8 mouse cellular contexts compared by ENCODE assay signal in genomic region chr6:119902204-119903080, GRCm38 (mm10). TPM values are rescaled to one million over a fixed set of nuclear protein-coding genes. Genes with fewer than 3 reads are reported as not detected.
DNase-seq lines count a peak whose midpoint lies in the region; ATAC-seq lines count a peak whose summit lies in the region.

Gene Rad52 (plus strand): TSS chr6:119902698.

- H3K4me3 ChIP-seq in intestine, embryonic 14.5 days (ENCODE audit: low read depth, low read length), result peak within 1 kb of the TSS; percentile 92

- H3K4me2 ChIP-seq in intestine, embryonic 14.5 days (ENCODE audit: low read length), result peak within 1 kb of the TSS; percentile 84

- no peaks in the 10 kb centered on the region for H3K27me3 ChIP-seq in intestine, embryonic 14.5 days (replicated peaks; ENCODE audit: control insufficient read depth, insufficient read depth, low read length)

- WGBS in intestine, embryonic 14.5 days, result 1% methylated on average over 67 of the region's 67 CpGs

- peak; percentile 86 for ATAC-seq in intestine, embryonic 14.5 days (replicated peaks; ENCODE audit: low FRiP score, low TSS enrichment, low read depth)

- no peaks in the 10 kb centered on the region for H3K9me3 ChIP-seq in intestine, embryonic 14.5 days (ENCODE audit: control insufficient read depth, low read length)

- intact Hi-C loops in left cerebral cortex, postnatal 14 days (cut with DNase I), result loop anchor here (2.0 to 5.0 kb wide), 3 partner anchors 54 to 415 kb away; partner anchors contain the start of gene Erc1

- peak within 1 kb of the TSS; percentile 95 for H3K9ac ChIP-seq in intestine, embryonic 14.5 days (ENCODE audit: low read length)

- H3K4me1 ChIP-seq in intestine, embryonic 14.5 days (replicated peaks; ENCODE audit: control insufficient read depth, insufficient read depth, low read length), result peaks cover 6% of the 10 kb centered on the region; the same call in 1 of the 2 replicates

- DNase-seq in adrenal gland, adult (ENCODE audit: inconsistent age in 2 of 2, low spot score in 1 of 2), result peak; percentile 90 to 96
- peak; percentile 95 for DNase-seq in embryo, embryonic 10.5 days (ENCODE audit: low spot score)
- DNase-seq in gastrocnemius, postnatal 25 days, result peak; percentile 85
- DNase-seq in intestine, embryonic 14.5 days (ENCODE audit: low spot score), result peak; percentile 91
- peak; percentile 91 to 92 for DNase-seq in left cerebral cortex, postnatal 14 days (ENCODE audit: low spot score in 2 of 2)
- DNase-seq in mesoderm, embryonic 11.5 days (ENCODE audit: low read depth, low spot score), result peak; percentile 92
- DNase-seq in right cerebral cortex, postnatal 36 days (ENCODE audit: low spot score in 2 of 2), result peak; percentile 88 to 89
- peak; percentile 93 for DNase-seq in yolk sac, embryonic 10.5 days (ENCODE audit: low spot score)

- H3K27ac ChIP-seq in intestine, embryonic 14.5 days (ENCODE audit: low read depth), result peak within 1 kb of the TSS; percentile 94

- no peaks in the 10 kb centered on the region for H3K36me3 ChIP-seq in intestine, embryonic 14.5 days (ENCODE audit: control insufficient read depth, insufficient read depth, low read length)

RNA-seq across cellular contexts. Expression of gene Rad52, which starts in this region (rescaled TPM):
- 10 to 100 TPM; 14.7 to 15.0 TPM for total RNA-seq in gastrocnemius, postnatal 25 days (2021)
- polyA plus RNA-seq in intestine, embryonic 14.5 days (2014; fragmentation: Nextera tagmentation; extraction: Ambion mirVana), result 22.6 and 25.1 TPM in 2 replicates
- 10 to 100 TPM; 27.4 to 31.5 TPM for total RNA-seq in left cerebral cortex, postnatal 14 days (2021)

Comparison
In these comparisons a context has a peak if more than half of its experiments do, and no peak if none do; other contexts are left out.
1. Peak in every context shown above with its lines: DNase-seq, ATAC-seq, H3K4me3 ChIP-seq and H3K27ac ChIP-seq.